Mouse (Mus musculus) kidney, embryonic 16.5 days (tissue): ENCODE measurements around the gene Fbxo2. TPM values are rescaled to one million over a fixed set of nuclear protein-coding genes. Genes with fewer than 3 reads are reported as not detected.
"Not testable (repeated sequence)": the region's sequence is repeated elsewhere in the genome, so short reads cannot be mapped to it uniquely, and the experiment has no call there.

Experiments
- ATAC-seq: fragments of 200-750 bp; cut with Nextera tagmentation; 2 replicates; pipeline ENCODE4 v1.8.0; 2017; ENCODE audit warnings: moderate TSS enrichment; ENCODE audit not compliant: low FRiP score, low TSS enrichment
- H3K27ac ChIP-seq: fragments of 300-500 bp; sonication (generic); 2 replicates; pipeline ENCODE4 v1.5.1; 2014; ENCODE audit warnings: low read length
- H3K27me3 ChIP-seq: fragments of 300-500 bp; sonication (generic); 2 replicates; pipeline ENCODE4 v1.6.1; 2014; ENCODE audit warnings: low read length, control low read depth, mixed read lengths; ENCODE audit not compliant: insufficient read depth
- H3K36me3 ChIP-seq: fragments of 300-500 bp; sonication (generic); 2 replicates; pipeline ENCODE4 v1.6.1; 2014; ENCODE audit warnings: low read length, control low read depth, mixed read lengths; ENCODE audit not compliant: insufficient read depth
- H3K4me1 ChIP-seq: fragments of 300-500 bp; sonication (generic); 2 replicates; pipeline ENCODE4 v1.6.1; 2014; ENCODE audit warnings: low read length, control low read depth, mixed read lengths; ENCODE audit not compliant: insufficient read depth
- H3K4me2 ChIP-seq: fragments of 300-500 bp; sonication (generic); replicated peaks from 2 replicates; pipeline ENCODE4 v1.6.1; 2014; ENCODE audit warnings: low read depth, low read length
- H3K4me3 ChIP-seq: fragments of 300-500 bp; sonication (generic); 2 replicates; pipeline ENCODE4 v1.5.1; 2014; ENCODE audit warnings: mild to moderate bottlenecking, low read length
- H3K9ac ChIP-seq: fragments of 300-500 bp; sonication (generic); replicated peaks from 2 replicates; pipeline ENCODE4 v1.6.1; 2014; ENCODE audit warnings: low read length
- H3K9me3 ChIP-seq: fragments of 300-500 bp; sonication (generic); 2 replicates; pipeline ENCODE4 v1.6.1; 2016; ENCODE audit warnings: low read length, control low read depth
- WGBS: fragments of 180-500 bp; shearing (Covaris S2); extraction: QIAGEN DNeasy Blood & Tissue Kit; methylation state at CpG from one replicate; pipeline ENCODE4 v1.1.7; 2014; 5-methylcytosine and 5-hydroxymethylcytosine counted together
- polyA plus RNA-seq: library from polyadenylated mRNA; unstranded; fragments of >200 nt; fragmentation: Nextera tagmentation; extraction: Ambion mirVana; gene quantifications from 2 replicates; pipeline ENCODE4 v1.2.1, GENCODE M21; 2015

The Fbxo2 gene
- polyA plus RNA-seq, 1 experiment from 2014 or later, result 1.8 TPM

GRCm38 (mm10) chr4:148168287-148168686, 7.9 kb downstream of the Fbxo2 start:
- no peak overlapping the region for H3K4me3 ChIP-seq
- no peak overlapping the region for H3K4me2 ChIP-seq
- no peak overlapping the region for H3K9ac ChIP-seq
- 19% methylated on average over 7 of the region's 7 CpGs for WGBS
- peaks cover 82% of the 10 kb centered on the region for H3K27me3 ChIP-seq
- H3K9me3 ChIP-seq, result no peaks in the 10 kb centered on the region
- H3K36me3 ChIP-seq, result no peaks in the 10 kb centered on the region
- peaks cover 15% of the 10 kb centered on the region; the same call in 1 of the 2 replicates for H3K4me1 ChIP-seq
- no peak for ATAC-seq
- H3K27ac ChIP-seq, result no peak overlapping the region

- ATAC-seq, result no peak
- H3K4me1 ChIP-seq, result peaks cover 12% of the 10 kb centered on the region; the same call in 1 of the 2 replicates
- peaks cover 82% of the 10 kb centered on the region for H3K27me3 ChIP-seq
- H3K9me3 ChIP-seq, result no peaks in the 10 kb centered on the region
- no peaks in the 10 kb centered on the region for H3K36me3 ChIP-seq
- H3K27ac ChIP-seq, result no peak overlapping the region
- no peak overlapping the region for H3K9ac ChIP-seq
- 27% methylated on average over 15 of the region's 15 CpGs for WGBS
- H3K4me2 ChIP-seq, result no peak overlapping the region
- no peak overlapping the region for H3K4me3 ChIP-seq
These were observed 9.2 kb downstream of the Fbxo2 start for GRCm38 (mm10) chr4:148169586-148169985.

- peaks cover 77% of the 10 kb centered on the region for H3K27me3 ChIP-seq
- H3K27ac ChIP-seq, result no peak overlapping the region
- WGBS, result 0% methylated on average over 2 of the region's 2 CpGs
- H3K9me3 ChIP-seq, result no peaks in the 10 kb centered on the region
- no peak overlapping the region for H3K4me3 ChIP-seq
- ATAC-seq, result no peak
- no peak overlapping the region for H3K4me2 ChIP-seq
- no peak overlapping the region for H3K9ac ChIP-seq
- no peaks in the 10 kb centered on the region for H3K36me3 ChIP-seq
- peaks cover 12% of the 10 kb centered on the region; the same call in 1 of the 2 replicates for H3K4me1 ChIP-seq
These were observed 10.4 kb downstream of the Fbxo2 start for GRCm38 (mm10) chr4:148170842-148171241.

- H3K4me1 ChIP-seq, result peaks cover 8% of the 10 kb centered on the region; the same call in 1 of the 2 replicates
- no peak for ATAC-seq
- peaks cover 77% of the 10 kb centered on the region for H3K27me3 ChIP-seq
- 50% methylated on average over 3 of the region's 3 CpGs for WGBS
- no peak overlapping the region for H3K4me3 ChIP-seq
- no peaks in the 10 kb centered on the region for H3K9me3 ChIP-seq
- H3K36me3 ChIP-seq, result no peaks in the 10 kb centered on the region
- no peak overlapping the region for H3K9ac ChIP-seq
- no peak overlapping the region for H3K4me2 ChIP-seq
- H3K27ac ChIP-seq, result no peak overlapping the region
These were observed 10.8 kb downstream of the Fbxo2 start for GRCm38 (mm10) chr4:148171261-148171660.

- H3K4me2 ChIP-seq, result no peak overlapping the region
- no peak for ATAC-seq
- H3K27ac ChIP-seq, result no peak overlapping the region
- H3K9ac ChIP-seq, result no peak overlapping the region
- 2% methylated on average over 30 of the region's 30 CpGs for WGBS
- no peak overlapping the region for H3K4me3 ChIP-seq
- no peaks in the 10 kb centered on the region for H3K9me3 ChIP-seq
- H3K4me1 ChIP-seq, result no peaks in the 10 kb centered on the region
- H3K27me3 ChIP-seq, result peaks cover 63% of the 10 kb centered on the region
- H3K36me3 ChIP-seq, result no peaks in the 10 kb centered on the region
These were observed 13.5 kb downstream of the Fbxo2 start for GRCm38 (mm10) chr4:148173811-148174494.

GRCm38 (mm10) chr4:148174495-148174862, 14.1 kb downstream of the Fbxo2 start:
- Histone ChIP-seq H3K4me3 (no peak overlapping the region), H3K27me3 (peaks cover 61% of the 10 kb centered on the region), H3K9me3 (no peaks in the 10 kb centered on the region), H3K27ac (no peak overlapping the region), H3K36me3 (no peaks in the 10 kb centered on the region), H3K9ac (no peak overlapping the region), H3K4me2 (no peak overlapping the region), H3K4me1 (no peaks in the 10 kb centered on the region)
- no peak for ATAC-seq
- WGBS, result 23% methylated on average over 12 of the region's 12 CpGs

GRCm38 (mm10) chr4:148176603-148177002, 16.2 kb downstream of the Fbxo2 start:
- not testable (repeated sequence) for H3K36me3 ChIP-seq, H3K4me2 ChIP-seq, H3K4me3 ChIP-seq, ATAC-seq, H3K9me3 ChIP-seq, H3K27ac ChIP-seq, H3K9ac ChIP-seq, H3K4me1 ChIP-seq
- WGBS, result 59% methylated on average over 5 of the region's 6 CpGs
- H3K27me3 ChIP-seq, result peaks cover 44% of the 10 kb centered on the region

GRCm38 (mm10) chr4:148177716-148178115, 17.3 kb downstream of the Fbxo2 start:
- no peak overlapping the region for H3K9ac ChIP-seq
- H3K9me3 ChIP-seq, result no peaks in the 10 kb centered on the region
- no peaks in the 10 kb centered on the region for H3K4me1 ChIP-seq
- H3K36me3 ChIP-seq, result no peaks in the 10 kb centered on the region
- no peak overlapping the region for H3K4me2 ChIP-seq
- no peak overlapping the region for H3K4me3 ChIP-seq
- peaks cover 34% of the 10 kb centered on the region for H3K27me3 ChIP-seq
- no peak for ATAC-seq
- no peak overlapping the region for H3K27ac ChIP-seq

GRCm38 (mm10) chr4:148181483-148181882, 21.1 kb downstream of the Fbxo2 start:
- Histone ChIP-seq H3K27ac (no peak overlapping the region), H3K4me1 (no peaks in the 10 kb centered on the region), H3K36me3 (no peaks in the 10 kb centered on the region), H3K4me2 (no peak overlapping the region), H3K9ac (no peak overlapping the region), H3K9me3 (no peaks in the 10 kb centered on the region), H3K4me3 (no peak overlapping the region), H3K27me3 (0 out of 2 replicates have a peak, but pooled peaks cover under 1% of the 10 kb centered on the region)
- WGBS, result 88% methylated on average over 12 of the region's 12 CpGs
- no peak for ATAC-seq

GRCm38 (mm10) chr4:148182363-148182762, 21.9 kb downstream of the Fbxo2 start:
- no peaks in the 10 kb centered on the region for H3K36me3 ChIP-seq
- no peak for ATAC-seq
- H3K4me1 ChIP-seq, result no peaks in the 10 kb centered on the region
- no peak overlapping the region for H3K9ac ChIP-seq
- H3K27me3 ChIP-seq, result no peaks in the 10 kb centered on the region
- H3K4me3 ChIP-seq, result no peak overlapping the region
- WGBS, result 40% methylated on average over 8 of the region's 8 CpGs
- H3K4me2 ChIP-seq, result no peak overlapping the region
- no peak overlapping the region for H3K27ac ChIP-seq
- H3K9me3 ChIP-seq, result no peaks in the 10 kb centered on the region
